Mouse (Mus musculus) lung, postnatal 0 days (tissue): ENCODE data around the gene Tmem38b.

Experiments used
- CTCF ChIP-seq: IDR thresholded peaks from 2 replicates; pipeline ENCODE4 v1.5.1; 2016; ENCODE audit warnings: antibody characterized with exemption, mild to moderate bottlenecking
- EP300 ChIP-seq: IDR thresholded peaks from 2 replicates; pipeline ENCODE4 v1.6.1; 2016; ENCODE audit warnings: antibody characterized with exemption, mild to moderate bottlenecking, control low read depth

DNA sequence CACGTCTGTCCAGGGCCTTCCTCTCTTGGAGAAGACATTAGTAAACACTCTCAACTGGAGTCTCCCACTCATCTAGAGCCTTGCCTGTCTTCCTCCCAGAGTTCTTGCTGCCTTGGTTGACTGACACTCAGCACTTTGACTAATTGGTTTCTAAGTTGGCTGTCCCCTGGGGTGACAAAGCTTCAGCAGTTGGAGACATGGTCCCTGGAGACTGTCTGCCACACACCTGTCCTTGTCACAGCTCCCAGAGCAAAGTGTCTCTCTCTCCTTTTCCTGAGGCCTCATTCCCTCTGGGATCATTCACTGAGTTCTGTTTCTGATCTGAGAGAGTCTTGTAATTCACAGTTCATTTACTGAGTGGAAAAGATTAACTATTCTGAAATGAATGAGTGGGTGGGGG lies 26.1 kb upstream of the Tmem38b start:
- TF ChIP-seq CTCF = no peak
- no peak for TF ChIP-seq EP300
